Mouse (Mus musculus) megakaryocyte progenitor cell, adult 5-6 weeks (primary cell): ENCODE data around the gene Arpc5l. TPM values are rescaled to one million over a fixed set of nuclear protein-coding genes. Genes with fewer than 3 reads are reported as not detected.
"Not testable (repeated sequence)": the region's sequence is repeated elsewhere in the genome, so short reads cannot be mapped to it uniquely, and the experiment has no call there.

Source experiments
- ATAC-seq: replicated peaks from 2 replicates; pipeline ENCODE4 v1.8.0; 2016; ENCODE audit warnings: mild to moderate bottlenecking, moderate TSS enrichment, inconsistent platforms; ENCODE audit not compliant: poor library complexity
- total RNA-seq, 2 experiments: library from RNA; stranded (forward) in 1 of 2; stranded (reverse) in 1 of 2; fragments of 157-497, 149-512 nt in 1 of 2; fragments of 200-1000 nt in 1 of 2; gene quantifications; 2 replicates each; pipeline versions ENCODE4 v1.2.3 to v1.2.4; 2015 to 2017

Gene Arpc5l
- total RNA-seq, 2 experiments from 2014 or later, result 47.8 to 73.3 TPM

GRCm38 (mm10) chr2:38999381-38999780 lies 5.8 kb upstream of the Arpc5l start:
- ATAC-seq, result no peak

GRCm38 (mm10) chr2:38999910-39000586 lies 5.1 kb upstream of the Arpc5l start:
- ATAC-seq, result no peak

GRCm38 (mm10) chr2:39000587-39000919 lies 4.6 kb upstream of the Arpc5l start:
- no peak for ATAC-seq

GRCm38 (mm10) chr2:39001866-39002265 lies 3.3 kb upstream of the Arpc5l start:
- no peak for ATAC-seq

- ATAC-seq, result no peak
Observed at GRCm38 (mm10) chr2:39003106-39003505, 2.0 kb upstream of the Arpc5l start.

GRCm38 (mm10) chr2:39003512-39003911 lies 1.6 kb upstream of the Arpc5l start:
- ATAC-seq, result no peak

- ATAC-seq, result peak; percentile 7; the same call in 1 of the 2 replicates
Observed at GRCm38 (mm10) chr2:39004372-39004771, 776 bp upstream of the Arpc5l start.

GRCm38 (mm10) chr2:39005574-39006079 lies 479 bp downstream of the Arpc5l start, which contains the start of gene Rpl35:
Gene Rpl35 (minus strand): TSS chr2:39005624.
- ATAC-seq, result 0 out of 2 replicates have a peak, but pooled peaks have one; percentile 7

- no peak for ATAC-seq
Observed at GRCm38 (mm10) chr2:39006149-39006730, 1.1 kb downstream of the Arpc5l start.

GRCm38 (mm10) chr2:39007865-39008264 lies 2.7 kb downstream of the Arpc5l start:
- ATAC-seq, result peak; percentile 63

GRCm38 (mm10) chr2:39008350-39008851 lies 3.3 kb downstream of the Arpc5l start:
- peak; percentile 0; the same call in 1 of the 2 replicates for ATAC-seq

- ATAC-seq, result no peak
Observed at GRCm38 (mm10) chr2:39008954-39009365, 3.8 kb downstream of the Arpc5l start.

- ATAC-seq, result not testable (repeated sequence)
Observed at GRCm38 (mm10) chr2:39010144-39010543, 5.0 kb downstream of the Arpc5l start.

GRCm38 (mm10) chr2:39011264-39011663 lies 6.1 kb downstream of the Arpc5l start:
- peak; percentile 29 for ATAC-seq

- no peak for ATAC-seq
Observed at GRCm38 (mm10) chr2:39011971-39012370, 6.8 kb downstream of the Arpc5l start.

- no peak for ATAC-seq
Observed at GRCm38 (mm10) chr2:39012768-39013279, 7.7 kb downstream of the Arpc5l start.

- ATAC-seq, result no peak
Observed at GRCm38 (mm10) chr2:39016581-39016980, 11.4 kb downstream of the Arpc5l start.

- no peak for ATAC-seq
Observed at GRCm38 (mm10) chr2:39020004-39020403, 14.9 kb downstream of the Arpc5l start.

GRCm38 (mm10) chr2:39031611-39032010 lies 26.5 kb downstream of the Arpc5l start:
- no peak for ATAC-seq

- no peak for ATAC-seq
Observed at GRCm38 (mm10) chr2:39040215-39040614, 35.1 kb downstream of the Arpc5l start.

- no peak for ATAC-seq
Observed at GRCm38 (mm10) chr2:39048515-39048914, 43.4 kb downstream of the Arpc5l start.
